Mouse (Mus musculus): ENCODE results near the gene Zfp131.

GRCm38 (mm10) chr13:119755681-119756471, 34.8 kb downstream of the Zfp131 start, which contains the start of gene Nim1k:
- TF ChIP-seq CTCF (IDR thresholded peaks at IDR 0.05; ENCODE audit: extremely low read depth, insufficient read length, insufficient replicate concordance, low read depth, low read length) = no peak
- TF ChIP-seq POLR2A (IDR thresholded peaks at IDR 0.05; ENCODE audit: low read depth, low read length) = no peak
